Mouse (Mus musculus) cerebellum, postnatal 10 days (tissue): ENCODE data around the gene Gm960.
A peak's percentile ranks its signal among the peaks of the same experiment; 100 is the strongest.

Experiments used
- DNase-seq, 2 experiments: peaks; one replicate each; pipeline ENCODE4 v3.0.0; 2021; ENCODE audit warnings: mixed read lengths in 2 of 2

Gene Gm960

GRCm38 (mm10) chr19:4711601-4712155 lies 13.2 kb upstream of the Gm960 start:
- peak; percentile 86 to 88 for DNase-seq

- DNase-seq, result peak; percentile 72 to 79
Measured at GRCm38 (mm10) chr19:4711098-4711600, 12.7 kb upstream of the Gm960 start, which contains the start of gene Sptbn2. Gene Sptbn2, plus strand, starts transcription at chr19:4711167.

GRCm38 (mm10) chr19:4708765-4709164 lies 10.3 kb upstream of the Gm960 start:
- no peak for DNase-seq

GRCm38 (mm10) chr19:4701221-4701620 lies 2.8 kb upstream of the Gm960 start:
- DNase-seq, result no peak

- no peak for DNase-seq
Measured at GRCm38 (mm10) chr19:4700656-4701055, 2.2 kb upstream of the Gm960 start.

GRCm38 (mm10) chr19:4699821-4700220 lies 1.4 kb upstream of the Gm960 start:
- DNase-seq, result no peak

- peak; percentile 64 to 74 for DNase-seq
Measured at GRCm38 (mm10) chr19:4698856-4699255, 388 bp upstream of the Gm960 start.

- peak; percentile 36 to 58 for DNase-seq
Measured at GRCm38 (mm10) chr19:4697721-4698120, 747 bp downstream of the Gm960 start.

- no peak for DNase-seq
Measured at GRCm38 (mm10) chr19:4697121-4697520, 1.3 kb downstream of the Gm960 start.

GRCm38 (mm10) chr19:4694346-4694745 lies 4.1 kb downstream of the Gm960 start:
- DNase-seq, result no peak

GRCm38 (mm10) chr19:4672401-4672800 lies 26.1 kb downstream of the Gm960 start:
- DNase-seq, result no peak

GRCm38 (mm10) chr19:4670776-4671175 lies 27.7 kb downstream of the Gm960 start:
- no peak for DNase-seq

GRCm38 (mm10) chr19:4666815-4667214 lies 31.7 kb downstream of the Gm960 start:
- peak; percentile 16 to 25 for DNase-seq

- DNase-seq, result peak; percentile 53 to 66
Measured at GRCm38 (mm10) chr19:4658156-4658555, 40.3 kb downstream of the Gm960 start.

GRCm38 (mm10) chr19:4646917-4647492 lies 51.5 kb downstream of the Gm960 start:
- DNase-seq, result no peak

- peak; percentile 76 to 80 for DNase-seq
Measured at GRCm38 (mm10) chr19:4644271-4644670, 54.2 kb downstream of the Gm960 start.

GRCm38 (mm10) chr19:4635986-4636385 lies 62.5 kb downstream of the Gm960 start:
- peak in 1 of 2 experiments; percentile 16 for DNase-seq

- DNase-seq, result peak; percentile 90 to 91
Measured at GRCm38 (mm10) chr19:4628819-4629218, 69.6 kb downstream of the Gm960 start.

GRCm38 (mm10) chr19:4625829-4626535 lies 72.5 kb downstream of the Gm960 start:
- DNase-seq, result no peak

GRCm38 (mm10) chr19:4625179-4625828 lies 73.2 kb downstream of the Gm960 start, which contains the start of gene Rce1:
Gene Rce1, minus strand, starts transcription at chr19:4625641.
- DNase-seq, result peak; percentile 97

- DNase-seq, result no peak
Measured at GRCm38 (mm10) chr19:4624406-4625178, 73.9 kb downstream of the Gm960 start.

GRCm38 (mm10) chr19:4624006-4624405 lies 74.5 kb downstream of the Gm960 start:
- no peak for DNase-seq
